Mouse (Mus musculus): Measurements from ENCODE around the gene Ipo8. TPM values are rescaled to one million over a fixed set of nuclear protein-coding genes. Genes with fewer than 3 reads are reported as not detected.

The Ipo8 gene
- total RNA-seq, 1 experiment: 35.8 TPM

GRCm38 (mm10) chr6:148740521-148741226, 90.6 kb downstream of the Ipo8 start:
- H3K9me3 ChIP-seq (ENCODE audit: control insufficient read depth, insufficient read depth, low read depth, low read length): no peaks in the 10 kb centered on the region
- TF ChIP-seq CHD2 (IDR thresholded peaks at IDR 0.05; ENCODE audit: low read depth, low read length) (no peak), ZC3H11A (IDR thresholded peaks at IDR 0.05; ENCODE audit: borderline replicate concordance, low read depth, low read length) (no peak), HCFC1 (IDR thresholded peaks at IDR 0.05; ENCODE audit: borderline replicate concordance, insufficient read depth, low read length) (no peak), MAFK (IDR thresholded peaks at IDR 0.05; ENCODE audit: insufficient read depth, low read depth, low read length) (no peak), ZNF384 (IDR thresholded peaks at IDR 0.05; ENCODE audit: low read depth, low read length) (no peak)
- H3K27ac ChIP-seq (ENCODE audit: insufficient read depth, low read depth, low read length, poor library complexity, severe bottlenecking): no peak overlapping the region
- no peak for DNase-seq (ENCODE audit: low read depth, low spot score)
- no peak overlapping the region for H3K4me3 ChIP-seq (ENCODE audit: insufficient read depth in 1 of 2, low read depth in 1 of 2, low read length in 2 of 2, poor library complexity in 1 of 2, severe bottlenecking in 1 of 2)
- no peaks in the 10 kb centered on the region for H3K4me1 ChIP-seq (ENCODE audit: control insufficient read depth in 2 of 2, insufficient read depth in 2 of 2, low read length in 2 of 2, poor library complexity in 1 of 2)
- H3K9ac ChIP-seq (ENCODE audit: insufficient read depth, low read depth, low read length, poor library complexity, severe bottlenecking): no peak overlapping the region
- H3K36me3 ChIP-seq (ENCODE audit: control insufficient read depth, insufficient read depth, low read length, poor library complexity, severe bottlenecking): no peaks in the 10 kb centered on the region
- in situ Hi-C loops (cut with MboI; ENCODE audit: low sequenced_read_pairs in 2 of 2, unreplicated experiment in 2 of 2): no loop called here

GRCm38 (mm10) chr6:148736390-148736789, 94.9 kb downstream of the Ipo8 start:
- Histone ChIP-seq H3K9ac (ENCODE audit: insufficient read depth, low read depth, low read length, poor library complexity, severe bottlenecking) (no peak overlapping the region), H3K27ac (ENCODE audit: insufficient read depth, low read depth, low read length, poor library complexity, severe bottlenecking) (no peak overlapping the region), H3K4me3 (ENCODE audit: insufficient read depth in 1 of 2, low read depth in 1 of 2, low read length in 2 of 2, poor library complexity in 1 of 2, severe bottlenecking in 1 of 2) (no peak overlapping the region), H3K36me3 (ENCODE audit: control insufficient read depth, insufficient read depth, low read length, poor library complexity, severe bottlenecking) (no peaks in the 10 kb centered on the region), H3K4me1 (ENCODE audit: control insufficient read depth in 2 of 2, insufficient read depth in 2 of 2, low read length in 2 of 2, poor library complexity in 1 of 2) (no peaks in the 10 kb centered on the region), H3K9me3 (ENCODE audit: control insufficient read depth, insufficient read depth, low read depth, low read length) (no peaks in the 10 kb centered on the region)
- DNase-seq (ENCODE audit: low read depth, low spot score): no peak
- TF ChIP-seq ZNF384 (IDR thresholded peaks at IDR 0.05; ENCODE audit: low read depth, low read length) (no peak), MAFK (IDR thresholded peaks at IDR 0.05; ENCODE audit: insufficient read depth, low read depth, low read length) (no peak), CHD2 (IDR thresholded peaks at IDR 0.05; ENCODE audit: low read depth, low read length) (no peak), ZC3H11A (IDR thresholded peaks at IDR 0.05; ENCODE audit: borderline replicate concordance, low read depth, low read length) (no peak), HCFC1 (IDR thresholded peaks at IDR 0.05; ENCODE audit: borderline replicate concordance, insufficient read depth, low read length) (no peak)
- in situ Hi-C loops (cut with MboI; ENCODE audit: low sequenced_read_pairs in 2 of 2, unreplicated experiment in 2 of 2): no loop called here

- no peaks in the 10 kb centered on the region for H3K36me3 ChIP-seq (ENCODE audit: control insufficient read depth, insufficient read depth, low read length, poor library complexity, severe bottlenecking)
- in situ Hi-C loops (cut with MboI; ENCODE audit: low sequenced_read_pairs in 2 of 2, unreplicated experiment in 2 of 2): no loop called here
- TF ChIP-seq ZC3H11A (IDR thresholded peaks at IDR 0.05; ENCODE audit: borderline replicate concordance, low read depth, low read length) (no peak), MAFK (IDR thresholded peaks at IDR 0.05; ENCODE audit: insufficient read depth, low read depth, low read length) (no peak), HCFC1 (IDR thresholded peaks at IDR 0.05; ENCODE audit: borderline replicate concordance, insufficient read depth, low read length) (no peak)
- no peak overlapping the region for H3K9ac ChIP-seq (ENCODE audit: insufficient read depth, low read depth, low read length, poor library complexity, severe bottlenecking)
- no peak for DNase-seq (ENCODE audit: low read depth, low spot score)
- H3K9me3 ChIP-seq (ENCODE audit: control insufficient read depth, insufficient read depth, low read depth, low read length): no peaks in the 10 kb centered on the region
- no peaks in the 10 kb centered on the region for H3K4me1 ChIP-seq (ENCODE audit: control insufficient read depth in 2 of 2, insufficient read depth in 2 of 2, low read length in 2 of 2, poor library complexity in 1 of 2)
- peak overlapping the region in 1 of 2 experiments; percentile 53; a peak in 2 of 4 replicates for H3K4me3 ChIP-seq (ENCODE audit: insufficient read depth in 1 of 2, low read depth in 1 of 2, low read length in 2 of 2, poor library complexity in 1 of 2, severe bottlenecking in 1 of 2)
- H3K27ac ChIP-seq (ENCODE audit: insufficient read depth, low read depth, low read length, poor library complexity, severe bottlenecking): no peak overlapping the region
Observed at GRCm38 (mm10) chr6:148734012-148734411, 97.3 kb downstream of the Ipo8 start.

GRCm38 (mm10) chr6:148732920-148733319, 98.3 kb downstream of the Ipo8 start:
- DNase-seq (ENCODE audit: low read depth, low spot score): no peak
- TF ChIP-seq ZC3H11A (IDR thresholded peaks at IDR 0.05; ENCODE audit: borderline replicate concordance, low read depth, low read length) (no peak), HCFC1 (IDR thresholded peaks at IDR 0.05; ENCODE audit: borderline replicate concordance, insufficient read depth, low read length) (no peak), ZNF384 (IDR thresholded peaks at IDR 0.05; ENCODE audit: low read depth, low read length) (no peak), MAFK (IDR thresholded peaks at IDR 0.05; ENCODE audit: insufficient read depth, low read depth, low read length) (no peak), CHD2 (IDR thresholded peaks at IDR 0.05; ENCODE audit: low read depth, low read length) (no peak)
- in situ Hi-C loops (cut with MboI; ENCODE audit: low sequenced_read_pairs in 2 of 2, unreplicated experiment in 2 of 2): no loop called here
- Histone ChIP-seq H3K9me3 (ENCODE audit: control insufficient read depth, insufficient read depth, low read depth, low read length) (no peaks in the 10 kb centered on the region), H3K27ac (ENCODE audit: insufficient read depth, low read depth, low read length, poor library complexity, severe bottlenecking) (no peak overlapping the region), H3K36me3 (ENCODE audit: control insufficient read depth, insufficient read depth, low read length, poor library complexity, severe bottlenecking) (no peaks in the 10 kb centered on the region), H3K4me3 (ENCODE audit: insufficient read depth in 1 of 2, low read depth in 1 of 2, low read length in 2 of 2, poor library complexity in 1 of 2, severe bottlenecking in 1 of 2) (no peak overlapping the region), H3K9ac (ENCODE audit: insufficient read depth, low read depth, low read length, poor library complexity, severe bottlenecking) (no peak overlapping the region), H3K4me1 (ENCODE audit: control insufficient read depth in 2 of 2, insufficient read depth in 2 of 2, low read length in 2 of 2, poor library complexity in 1 of 2) (no peaks in the 10 kb centered on the region)
